Mouse (Mus musculus): ENCODE measurements around the gene Derl3.

Derl3 gene

GRCm38 (mm10) chr10:75941042-75941824, 48.0 kb downstream of the Derl3 start:
- DNase-seq (ENCODE audit: low spot score in 2 of 2) = no peak

GRCm38 (mm10) chr10:75942736-75943477, 49.7 kb downstream of the Derl3 start, which contains the start of gene Vpreb3:
Vpreb3 (plus strand) TSS chr10:75943057.
- DNase-seq (ENCODE audit: low spot score in 2 of 2) = no peak

- no peak for DNase-seq (ENCODE audit: low spot score in 2 of 2)
Measured at GRCm38 (mm10) chr10:75944066-75944772, 51.0 kb downstream of the Derl3 start.

- no peak for DNase-seq (ENCODE audit: low spot score in 2 of 2)
Measured at GRCm38 (mm10) chr10:75945213-75945612, 52.0 kb downstream of the Derl3 start.

Measured in spleen, postnatal 14 days (tissue).